Mouse (Mus musculus): ENCODE measurements at regions not wholly inside any gene's neighbourhood (a gene's known extent, or its start where the extent isn't known, plus 50 kb on each side); places are given as distances from the start of the nearest gene placed in this dataset.

GRCm38 (mm10) chr2:161341368-161341891 is 232.6 kb upstream of the Chd6 start:
- peak in 1 of 2 experiments; percentile 15 for DNase-seq (ENCODE audit: extremely low spot score in 1 of 2, low spot score in 1 of 2)

GRCm38 (mm10) chr2:161340291-161340690 is 231.4 kb upstream of the Chd6 start:
- DNase-seq (ENCODE audit: extremely low spot score in 1 of 2, low spot score in 1 of 2): no peak

- peak in 1 of 2 experiments; percentile 8 for DNase-seq (ENCODE audit: extremely low spot score in 1 of 2, low spot score in 1 of 2)
These were observed 230.6 kb upstream of the Chd6 start for GRCm38 (mm10) chr2:161339327-161340001.

GRCm38 (mm10) chr2:161338953-161339326 is 230.1 kb upstream of the Chd6 start:
- peak; percentile 18 to 68 for DNase-seq (ENCODE audit: extremely low spot score in 1 of 2, low spot score in 1 of 2)

- DNase-seq (ENCODE audit: extremely low spot score in 1 of 2, low spot score in 1 of 2): no peak
These were observed 223.8 kb upstream of the Chd6 start for GRCm38 (mm10) chr2:161332653-161333052.

GRCm38 (mm10) chr2:161331850-161332365 is 223.0 kb upstream of the Chd6 start:
- DNase-seq (ENCODE audit: extremely low spot score in 1 of 2, low spot score in 1 of 2): peak in 1 of 2 experiments; percentile 12

GRCm38 (mm10) chr2:161302796-161303195 is 193.9 kb upstream of the Chd6 start:
- DNase-seq (ENCODE audit: extremely low spot score in 1 of 2, low spot score in 1 of 2): no peak

- DNase-seq (ENCODE audit: extremely low spot score in 1 of 2, low spot score in 1 of 2): peak in 1 of 2 experiments; percentile 5
These were observed 160.1 kb upstream of the Chd6 start for GRCm38 (mm10) chr2:161268861-161269413.

GRCm38 (mm10) chr2:161266476-161266875 is 157.6 kb upstream of the Chd6 start:
- DNase-seq (ENCODE audit: extremely low spot score in 1 of 2, low spot score in 1 of 2): no peak

- DNase-seq (ENCODE audit: extremely low spot score in 1 of 2, low spot score in 1 of 2): peak in 1 of 2 experiments; percentile 17
These were observed 156.3 kb upstream of the Chd6 start for GRCm38 (mm10) chr2:161265211-161265610.

GRCm38 (mm10) chr2:161252761-161253160 is 143.9 kb upstream of the Chd6 start:
- no peak for DNase-seq (ENCODE audit: extremely low spot score in 1 of 2, low spot score in 1 of 2)

GRCm38 (mm10) chr2:161241665-161242064 is 132.8 kb upstream of the Chd6 start:
- no peak for DNase-seq (ENCODE audit: extremely low spot score in 1 of 2, low spot score in 1 of 2)

GRCm38 (mm10) chr2:161237280-161237819 is 128.5 kb upstream of the Chd6 start:
- DNase-seq (ENCODE audit: extremely low spot score in 1 of 2, low spot score in 1 of 2): no peak

- DNase-seq (ENCODE audit: extremely low spot score in 1 of 2, low spot score in 1 of 2): no peak
These were observed 124.4 kb upstream of the Chd6 start for GRCm38 (mm10) chr2:161233155-161233741.

GRCm38 (mm10) chr2:161231405-161231804 is 122.5 kb upstream of the Chd6 start:
- peak; percentile 15 to 35 for DNase-seq (ENCODE audit: extremely low spot score in 1 of 2, low spot score in 1 of 2)

GRCm38 (mm10) chr2:161215736-161216135 is 106.9 kb upstream of the Chd6 start:
- DNase-seq (ENCODE audit: extremely low spot score in 1 of 2, low spot score in 1 of 2): no peak

- peak; percentile 64 to 93 for DNase-seq (ENCODE audit: extremely low spot score in 1 of 2, low spot score in 1 of 2)
These were observed 106.0 kb upstream of the Chd6 start for GRCm38 (mm10) chr2:161214681-161215458.

- peak in 1 of 2 experiments; percentile 19 for DNase-seq (ENCODE audit: extremely low spot score in 1 of 2, low spot score in 1 of 2)
These were observed 103.5 kb upstream of the Chd6 start for GRCm38 (mm10) chr2:161212322-161212882.

- DNase-seq (ENCODE audit: extremely low spot score in 1 of 2, low spot score in 1 of 2): peak in 1 of 2 experiments; percentile 19
These were observed 88.0 kb upstream of the Chd6 start for GRCm38 (mm10) chr2:161196713-161197372.

GRCm38 (mm10) chr2:161187516-161187915 is 78.6 kb upstream of the Chd6 start:
- no peak for DNase-seq (ENCODE audit: extremely low spot score in 1 of 2, low spot score in 1 of 2)
